Mouse (Mus musculus): ENCODE results near the gene Ihh.

Gene Ihh

DNA sequence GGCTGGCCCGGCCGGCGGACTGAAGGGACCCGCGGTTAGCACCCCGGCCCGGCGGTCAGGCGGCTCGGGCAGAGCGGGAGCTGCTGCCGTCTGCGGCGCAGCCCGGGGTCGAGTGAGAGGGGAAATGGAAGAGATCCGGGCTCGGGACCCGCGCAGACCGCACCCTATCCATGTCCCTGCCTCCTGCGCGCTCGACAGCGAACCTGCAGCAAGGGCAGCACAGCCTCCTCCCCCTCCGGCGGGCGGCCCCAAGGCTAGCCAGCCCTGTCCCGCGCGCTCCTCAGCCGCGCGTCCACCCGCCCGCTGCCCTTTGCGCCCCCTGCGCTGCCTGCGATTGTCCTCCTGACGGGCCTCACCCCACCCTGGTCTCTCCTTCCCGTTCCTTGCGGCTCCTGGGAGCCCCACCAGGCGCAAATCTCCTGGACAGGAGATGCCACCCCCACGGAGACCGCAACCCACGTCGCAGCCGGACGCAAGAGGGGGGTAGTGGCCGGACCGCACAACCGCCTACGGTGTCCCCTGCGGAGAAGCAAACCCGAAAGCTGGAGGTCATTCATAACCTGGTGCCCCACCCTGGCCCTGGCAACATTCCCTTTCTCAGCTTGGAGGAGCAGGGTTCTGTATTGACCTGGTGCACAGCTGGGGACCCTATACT, at the start of gene Ihh:
TSS of gene Ihh (minus strand) at position 117 of the 655 bp plus-strand sequence.
- in situ Hi-C loops (cut with MboI, MseI), result loop anchor here (10.0 kb wide), 1 partner anchor 323 kb away; the partner anchor contains the start of gene Resp18

DNA sequence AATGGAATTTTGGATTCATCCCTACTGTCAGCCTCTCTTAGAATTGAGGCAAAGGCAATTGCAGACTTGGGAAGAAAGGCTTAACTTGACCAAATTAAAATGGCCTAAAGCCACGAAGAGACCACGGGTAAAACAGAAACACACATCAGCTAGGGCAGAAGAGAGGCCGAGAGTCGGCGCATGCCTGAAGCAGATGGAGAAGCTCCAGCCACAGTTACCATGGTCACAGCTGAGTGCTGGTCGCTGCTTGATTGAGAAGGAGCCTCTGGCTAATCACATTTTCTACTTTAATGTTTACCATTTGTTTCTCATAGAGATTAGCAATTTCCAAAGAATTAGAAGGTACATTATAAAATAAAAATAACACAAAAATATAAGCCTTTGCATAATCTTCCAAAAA, 49.7 kb upstream of the Ihh start:
- in situ Hi-C loops (cut with MboI, MseI), result no loop called here

DNA sequence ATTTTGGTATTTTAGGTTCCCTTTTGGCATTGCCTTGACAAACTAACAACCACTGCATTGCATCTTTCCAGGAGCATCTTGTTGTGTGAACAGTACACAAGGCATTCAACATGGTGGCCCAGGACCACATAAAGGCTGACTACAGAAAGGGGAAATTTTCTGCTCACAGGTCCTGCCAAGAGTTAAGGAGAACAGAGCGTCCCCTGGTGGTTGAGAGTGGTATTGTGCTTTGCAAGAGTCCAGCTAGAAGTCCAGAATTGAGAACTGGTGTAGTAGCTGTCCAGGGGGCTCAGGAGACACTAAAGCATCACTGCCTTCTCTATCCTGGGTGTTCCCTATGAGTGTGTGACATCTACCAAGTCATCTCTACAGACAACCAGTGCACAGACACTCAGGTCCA, 49.0 kb upstream of the Ihh start:
- in situ Hi-C loops (cut with MboI, MseI), result no loop called here

DNA sequence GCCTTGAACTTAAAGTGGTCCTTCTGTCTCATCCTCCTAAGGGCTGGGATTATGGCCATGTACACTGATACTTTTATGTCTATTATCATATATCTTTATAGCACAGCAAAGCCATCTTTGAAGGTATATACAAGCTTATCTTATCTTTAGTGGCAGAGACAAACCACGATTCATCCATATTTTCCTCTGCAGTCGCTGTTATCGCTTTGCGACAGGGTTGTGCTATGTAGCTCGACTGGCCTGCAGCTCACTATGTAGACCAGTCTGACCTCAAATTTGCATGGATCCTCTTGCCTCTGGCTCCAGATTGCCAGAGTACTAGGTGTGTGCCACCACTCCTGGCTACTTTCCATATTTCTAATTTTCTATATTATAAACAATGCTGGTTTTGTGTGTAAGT, 47.7 kb upstream of the Ihh start:
- in situ Hi-C loops (cut with MboI, MseI), result no loop called here

DNA sequence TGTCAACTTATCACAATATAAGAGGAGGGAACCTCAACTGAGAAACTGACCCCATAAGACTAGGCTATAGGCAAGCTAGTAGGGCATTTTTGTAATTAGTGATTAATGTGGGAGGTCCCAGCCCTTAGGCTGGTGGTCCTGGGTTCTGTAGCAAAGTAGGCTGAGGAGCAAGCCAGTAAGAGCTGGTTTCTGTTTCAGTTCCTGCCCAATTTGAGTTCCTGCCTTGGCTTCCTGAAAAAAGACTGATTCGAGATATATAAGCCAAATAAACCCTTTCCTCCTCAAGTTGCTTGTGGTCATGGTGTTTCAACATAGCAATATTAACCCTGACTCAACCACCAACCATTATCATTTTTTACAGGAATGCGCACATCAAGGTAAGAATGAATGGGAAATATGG, 45.8 kb upstream of the Ihh start:
- in situ Hi-C loops (cut with MboI, MseI), result no loop called here

DNA sequence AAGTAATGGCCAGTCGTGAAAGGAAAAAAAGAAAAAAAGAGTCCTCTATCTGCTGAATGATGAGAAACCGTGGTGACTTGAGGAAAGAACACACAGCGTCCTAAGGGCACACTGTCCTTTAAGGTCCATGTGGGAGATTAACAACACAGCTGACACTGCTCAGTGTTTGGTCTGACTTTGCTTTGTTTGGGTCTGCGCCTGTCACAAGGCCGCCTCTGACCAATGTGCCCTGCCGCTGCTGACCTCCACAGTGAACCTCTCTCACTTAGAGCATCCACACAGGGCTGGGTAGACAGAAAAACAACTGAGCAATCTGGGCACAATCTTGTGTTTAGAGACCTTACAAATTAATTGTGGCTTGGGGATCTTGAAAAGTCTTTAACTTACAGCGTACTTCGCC, 25.5 kb upstream of the Ihh start:
- in situ Hi-C loops (cut with MboI, MseI), result no loop called here

DNA sequence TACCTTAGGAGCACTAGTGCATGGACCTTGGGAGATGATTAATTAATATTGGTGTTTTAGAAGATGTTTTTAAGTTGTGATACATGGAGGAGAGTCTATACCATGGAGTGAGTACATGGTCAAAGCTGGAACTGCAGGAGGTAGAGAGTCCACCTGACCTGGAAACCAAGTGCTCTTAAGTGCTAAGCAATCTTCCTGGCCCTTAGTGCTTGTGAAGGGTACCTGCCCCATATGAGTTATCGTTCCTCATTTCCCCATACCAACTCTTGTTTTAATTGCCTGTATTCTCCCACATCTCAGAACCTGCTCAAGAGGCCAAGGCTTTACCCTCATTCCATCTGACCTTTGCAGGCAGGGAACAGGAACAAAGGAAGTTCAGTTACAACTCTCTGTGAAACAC, 24.5 kb upstream of the Ihh start:
- in situ Hi-C loops (cut with MboI, MseI), result no loop called here

DNA sequence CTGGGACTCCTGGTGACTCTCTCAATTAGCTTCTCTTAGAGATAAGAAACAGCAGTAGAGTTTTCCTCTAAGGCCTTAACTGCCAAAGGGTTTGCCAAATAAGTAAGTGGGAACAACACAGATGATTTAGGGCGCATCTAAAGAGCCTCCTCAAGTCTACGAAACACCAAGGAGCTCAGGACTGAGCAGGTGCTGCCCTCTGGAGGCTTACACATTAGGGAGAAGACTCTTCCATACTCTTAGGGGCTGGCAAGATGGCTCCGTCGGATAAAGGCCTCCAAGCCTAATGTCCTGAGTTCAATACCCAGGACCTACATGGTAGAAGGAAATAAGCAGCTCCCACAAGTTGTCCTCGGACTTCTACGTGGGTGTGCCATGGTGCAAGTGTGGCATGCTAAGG, 22.1 kb upstream of the Ihh start:
- in situ Hi-C loops (cut with MboI, MseI), result no loop called here

DNA sequence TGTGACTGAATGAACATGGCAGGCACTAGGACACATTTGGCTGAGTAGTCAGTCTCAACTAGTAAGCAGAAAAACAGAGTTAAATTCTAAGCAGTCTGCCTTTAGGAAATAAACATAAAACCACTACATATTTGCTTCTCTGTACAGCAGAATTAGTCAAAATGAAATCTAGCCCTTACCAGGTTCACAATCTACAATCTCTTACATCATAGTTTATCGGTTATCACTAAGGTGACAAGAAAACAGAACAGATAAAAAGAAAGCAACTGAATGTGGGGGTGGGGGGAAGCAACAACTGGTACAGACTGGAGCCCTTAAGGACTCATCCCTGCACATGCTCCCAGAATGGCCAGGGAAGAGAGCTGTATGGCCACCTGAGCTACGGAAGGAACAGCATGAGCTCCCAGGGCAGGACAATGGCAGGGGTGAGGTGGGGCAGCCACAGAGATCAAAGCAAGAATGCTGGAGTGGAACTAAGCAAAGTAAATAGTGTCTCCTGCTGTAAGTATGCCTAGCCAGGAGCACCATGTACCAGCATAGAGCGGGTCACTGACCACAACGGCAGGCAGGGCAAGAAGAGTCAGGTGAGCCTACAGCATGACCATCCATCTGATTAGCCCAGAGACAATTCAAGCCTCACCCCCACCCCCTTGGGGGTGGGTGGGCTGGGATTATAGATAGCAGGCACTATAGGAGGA, 20.0 kb upstream of the Ihh start:
- in situ Hi-C loops (cut with MboI, MseI), result no loop called here

DNA sequence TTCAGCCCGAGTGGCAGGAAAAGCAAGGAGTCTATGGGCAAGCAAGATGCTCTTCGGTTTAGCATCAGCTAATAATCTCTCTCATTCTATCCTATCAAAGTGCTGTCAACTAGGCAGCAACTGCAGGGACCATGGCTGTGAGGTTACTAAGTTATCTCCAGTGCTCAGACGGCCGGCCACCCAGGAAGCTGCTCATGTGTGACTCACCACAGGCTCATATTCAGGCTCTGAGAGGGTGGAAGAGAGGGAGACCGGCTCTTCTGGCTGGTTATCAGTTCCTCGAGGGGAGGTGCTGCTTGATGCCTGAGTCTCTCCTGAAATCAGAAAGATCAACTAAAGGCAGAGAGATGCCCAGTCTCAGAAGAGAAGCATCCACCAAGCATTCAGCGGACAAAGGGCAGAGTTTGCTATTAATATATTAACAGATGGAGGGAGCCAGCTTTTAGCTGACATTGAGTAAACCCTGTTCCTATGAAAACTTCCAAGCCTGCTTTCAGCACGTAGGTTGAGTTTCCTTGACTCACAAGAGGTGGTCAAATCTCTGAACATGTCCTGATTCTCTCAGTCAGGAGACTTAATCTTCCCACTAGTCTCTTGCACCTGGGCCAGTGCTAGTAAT, 16.6 kb upstream of the Ihh start:
- in situ Hi-C loops (cut with MboI, MseI), result no loop called here

DNA sequence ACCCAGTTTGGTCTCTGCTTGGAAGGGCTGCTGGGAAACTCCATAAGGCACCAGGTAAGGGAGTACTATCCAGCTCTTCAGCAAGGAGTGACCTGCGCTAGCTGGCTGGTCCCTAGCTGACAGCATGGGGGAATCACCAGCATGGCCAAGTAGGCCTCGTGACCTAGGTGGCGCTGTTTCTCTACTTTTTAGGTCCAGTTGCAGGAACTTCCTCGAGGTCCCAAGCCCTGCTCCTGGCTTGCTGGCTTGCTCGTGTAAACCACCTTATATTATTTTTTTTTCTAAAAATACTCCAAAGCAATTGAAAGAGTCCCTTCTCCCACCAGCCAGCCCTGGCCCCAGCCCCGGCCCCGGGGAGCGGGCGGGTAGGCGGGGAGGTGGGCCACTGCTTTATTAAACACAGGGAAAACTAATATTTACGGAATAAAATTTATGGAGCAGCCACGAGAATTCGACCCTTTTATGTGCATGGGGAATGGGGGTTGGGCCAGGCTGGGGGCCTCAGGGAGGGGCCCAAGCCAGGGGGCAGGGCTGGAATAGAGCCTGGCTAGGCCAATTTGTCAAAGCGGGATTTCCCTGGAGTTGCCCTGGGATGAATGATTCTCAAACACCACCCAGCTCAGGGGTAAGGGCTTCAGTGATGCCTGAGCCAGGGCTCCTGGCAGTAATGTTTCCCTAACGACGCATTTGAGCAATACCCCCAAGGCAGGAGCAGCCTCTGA, 13.2 kb upstream of the Ihh start:
- in situ Hi-C loops (cut with MboI, MseI), result no loop called here

DNA sequence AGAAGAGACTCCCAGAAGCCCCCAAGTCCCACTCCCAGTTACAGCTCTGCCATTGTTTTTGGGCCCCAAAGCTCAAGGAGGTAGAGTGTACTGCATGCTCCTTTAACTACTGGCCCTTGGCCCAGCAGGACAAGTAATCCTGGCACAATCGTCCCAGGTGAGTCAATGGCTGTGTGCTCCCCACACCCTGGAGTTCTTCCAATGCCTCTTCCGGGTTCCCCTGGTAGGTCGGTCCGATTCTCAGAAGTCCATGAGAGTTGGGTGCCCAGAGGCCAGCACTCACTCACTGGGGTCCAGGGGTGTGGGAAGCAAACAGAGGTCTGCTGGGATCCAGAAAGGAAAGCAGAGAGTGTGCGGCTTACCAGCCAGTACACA, 11.4 kb upstream of the Ihh start:
- in situ Hi-C loops (cut with MboI, MseI), result no loop called here

DNA sequence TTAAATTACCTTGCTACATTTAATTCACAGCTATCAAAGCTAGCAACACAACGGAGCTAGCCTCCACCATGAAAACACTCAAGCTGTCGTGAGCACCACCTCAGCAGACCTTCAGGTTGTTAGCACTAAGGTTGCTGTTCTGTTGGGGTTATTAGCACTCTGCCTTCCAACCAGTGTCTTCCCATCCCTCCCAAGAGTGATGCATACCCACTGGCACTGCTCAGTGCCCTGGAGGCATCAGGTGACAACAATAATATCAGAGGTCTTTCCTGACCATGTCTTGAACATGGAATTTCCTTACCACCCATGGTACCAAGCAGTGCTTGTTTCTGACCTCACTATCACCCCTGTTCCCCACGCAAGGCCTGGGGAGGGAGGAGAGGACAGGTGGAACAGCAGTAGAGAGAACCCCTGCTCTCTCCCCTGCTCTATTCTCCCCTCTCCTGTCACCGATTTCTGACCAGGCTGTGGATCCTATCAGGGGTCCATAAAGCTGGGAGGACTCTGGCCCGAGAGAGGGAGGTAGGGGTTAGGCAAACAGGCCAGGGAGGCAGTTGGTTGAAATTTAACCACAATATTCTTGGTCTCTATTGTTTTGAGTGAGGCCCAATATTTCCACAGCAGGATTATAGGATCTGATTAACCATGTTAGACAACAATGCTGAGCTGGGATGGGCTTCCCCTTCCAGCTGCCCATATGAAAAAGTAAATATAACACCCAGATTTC, 10.8 kb upstream of the Ihh start:
- in situ Hi-C loops (cut with MboI, MseI), result no loop called here

DNA sequence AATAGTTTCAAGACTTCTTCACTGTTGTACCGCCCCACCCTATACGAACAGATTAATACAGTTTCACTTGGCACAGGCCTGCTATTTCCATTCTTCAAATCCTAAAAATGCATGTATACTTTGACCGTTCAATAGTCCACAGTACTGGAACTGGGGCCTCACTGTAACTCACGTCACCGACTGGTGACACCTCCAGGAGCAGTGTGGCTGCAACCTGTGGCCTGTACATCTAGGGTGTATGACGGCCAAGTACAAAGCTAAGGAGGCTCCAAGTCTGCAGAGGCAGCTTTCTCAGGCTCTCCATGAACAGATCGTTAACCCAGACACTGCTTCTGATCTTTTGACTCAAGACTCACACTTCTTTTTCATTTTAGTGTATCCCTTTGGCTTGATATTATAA, 10.2 kb upstream of the Ihh start:
- in situ Hi-C loops (cut with MboI, MseI), result no loop called here

DNA sequence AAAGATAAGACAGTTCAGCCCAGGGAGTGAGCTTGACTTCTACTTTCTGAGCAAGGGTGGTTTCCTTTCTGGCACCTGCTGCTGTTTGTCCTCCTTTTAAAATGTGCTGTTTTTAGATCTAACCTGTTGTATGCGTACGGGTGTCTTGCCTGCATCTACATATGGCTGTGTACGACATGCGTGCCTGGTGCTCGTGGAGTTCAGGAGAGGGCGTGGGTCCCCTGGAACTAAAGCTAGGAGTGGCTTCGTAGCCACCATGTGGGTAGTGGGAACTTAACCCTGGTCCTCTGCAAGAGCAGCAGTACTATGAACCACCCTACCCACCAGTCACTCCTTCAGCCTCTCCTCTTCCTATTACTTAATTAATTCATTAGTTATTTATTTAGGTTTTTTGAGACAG, 8.6 kb upstream of the Ihh start:
- in situ Hi-C loops (cut with MboI, MseI), result no loop called here

DNA sequence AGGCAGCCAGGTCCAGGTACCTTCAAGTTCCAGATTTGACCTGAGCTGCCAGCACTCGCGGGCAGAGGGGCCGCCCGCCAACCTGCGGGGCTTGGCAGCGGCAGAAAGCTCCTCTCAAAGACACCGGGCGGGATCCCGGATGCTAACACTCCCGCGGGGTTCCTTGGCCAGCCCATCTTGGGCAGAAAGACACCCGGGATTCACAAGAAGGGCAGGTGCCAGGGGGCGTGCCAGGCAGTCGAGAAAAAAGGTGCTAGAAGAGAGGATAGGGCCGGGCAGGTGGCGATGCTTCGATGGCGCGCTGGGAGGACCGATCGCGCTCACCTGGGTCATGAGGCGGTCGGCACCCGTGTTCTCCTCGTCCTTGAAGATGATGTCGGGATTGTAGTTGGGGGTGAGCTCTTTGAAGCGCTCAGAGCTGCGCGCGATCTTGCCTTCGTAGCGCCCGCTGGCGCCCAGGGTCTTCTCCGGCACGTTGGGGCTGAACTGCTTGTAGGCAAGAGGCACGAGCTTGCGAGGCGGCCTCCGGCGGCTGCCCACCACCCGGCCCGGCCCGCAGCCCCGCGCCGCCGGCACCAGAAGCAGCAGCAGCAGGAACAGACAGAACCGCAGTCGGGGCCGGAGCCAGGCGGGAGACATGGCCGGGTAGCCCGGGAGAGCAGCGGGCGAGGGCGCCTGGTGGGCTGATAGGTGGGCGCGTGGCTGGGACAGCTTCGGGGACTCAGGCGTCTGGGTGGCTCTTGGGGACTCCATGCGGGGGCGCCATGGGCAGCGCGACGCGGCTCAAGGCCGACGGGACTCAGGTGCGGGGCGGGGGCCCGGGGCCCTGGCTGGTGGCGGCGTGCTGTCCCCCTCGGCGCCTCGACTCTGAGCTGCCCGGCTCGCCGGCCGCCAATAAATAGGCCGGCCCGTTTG, 639 bp downstream of the Ihh start:
- in situ Hi-C loops (cut with MboI, MseI), result loop anchor here (10.0 kb wide), 1 partner anchor 324 kb away; the partner anchor contains the start of gene Resp18

DNA sequence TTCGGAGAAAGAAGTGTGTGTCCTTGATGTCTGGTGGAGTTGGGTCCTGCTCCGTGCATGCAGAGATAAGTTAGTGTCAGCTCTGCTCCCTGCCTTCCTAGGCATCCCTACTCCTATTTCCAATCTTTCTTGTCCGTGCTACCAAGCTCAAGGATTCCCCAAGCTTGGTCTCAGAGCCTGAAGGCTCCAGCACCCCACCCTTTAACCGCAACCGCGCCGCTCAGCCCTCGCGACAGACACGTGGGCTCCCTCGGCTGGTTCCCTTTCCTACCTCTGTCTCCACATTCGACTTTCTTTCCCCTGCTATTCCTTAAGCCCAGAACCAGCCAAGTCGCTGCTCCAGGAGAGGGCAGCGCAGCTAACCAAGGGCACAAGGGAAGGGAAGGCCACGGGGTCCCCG, 1.4 kb downstream of the Ihh start:
- in situ Hi-C loops (cut with MboI, MseI), result loop anchor here (10.0 kb wide), 1 partner anchor 325 kb away; the partner anchor contains the start of gene Resp18

DNA sequence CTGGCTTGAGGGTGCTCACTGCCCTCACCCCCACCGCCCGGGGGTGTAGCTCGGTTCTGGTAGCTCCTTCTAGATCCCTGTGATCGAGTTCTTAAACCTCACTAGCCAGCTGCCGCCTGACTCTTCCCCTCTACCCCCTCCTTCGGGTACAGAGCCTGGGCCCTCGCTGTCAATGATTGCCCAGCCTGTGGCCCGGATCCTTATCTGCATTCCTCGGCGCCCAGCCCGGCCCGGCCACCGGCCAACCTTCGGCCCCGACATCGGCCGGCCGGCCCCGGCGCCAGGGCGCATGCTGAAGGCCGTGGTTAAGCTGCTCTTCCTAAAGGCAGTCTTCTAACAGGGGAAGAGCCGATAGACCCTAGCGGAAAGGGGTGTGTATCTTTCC, 1.8 kb downstream of the Ihh start:
- in situ Hi-C loops (cut with MboI, MseI), result loop anchor here (5.0 to 10.0 kb wide), 3 partner anchors 68 to 325 kb away; partner anchors contain the start of genes Nhej1 and Resp18

DNA sequence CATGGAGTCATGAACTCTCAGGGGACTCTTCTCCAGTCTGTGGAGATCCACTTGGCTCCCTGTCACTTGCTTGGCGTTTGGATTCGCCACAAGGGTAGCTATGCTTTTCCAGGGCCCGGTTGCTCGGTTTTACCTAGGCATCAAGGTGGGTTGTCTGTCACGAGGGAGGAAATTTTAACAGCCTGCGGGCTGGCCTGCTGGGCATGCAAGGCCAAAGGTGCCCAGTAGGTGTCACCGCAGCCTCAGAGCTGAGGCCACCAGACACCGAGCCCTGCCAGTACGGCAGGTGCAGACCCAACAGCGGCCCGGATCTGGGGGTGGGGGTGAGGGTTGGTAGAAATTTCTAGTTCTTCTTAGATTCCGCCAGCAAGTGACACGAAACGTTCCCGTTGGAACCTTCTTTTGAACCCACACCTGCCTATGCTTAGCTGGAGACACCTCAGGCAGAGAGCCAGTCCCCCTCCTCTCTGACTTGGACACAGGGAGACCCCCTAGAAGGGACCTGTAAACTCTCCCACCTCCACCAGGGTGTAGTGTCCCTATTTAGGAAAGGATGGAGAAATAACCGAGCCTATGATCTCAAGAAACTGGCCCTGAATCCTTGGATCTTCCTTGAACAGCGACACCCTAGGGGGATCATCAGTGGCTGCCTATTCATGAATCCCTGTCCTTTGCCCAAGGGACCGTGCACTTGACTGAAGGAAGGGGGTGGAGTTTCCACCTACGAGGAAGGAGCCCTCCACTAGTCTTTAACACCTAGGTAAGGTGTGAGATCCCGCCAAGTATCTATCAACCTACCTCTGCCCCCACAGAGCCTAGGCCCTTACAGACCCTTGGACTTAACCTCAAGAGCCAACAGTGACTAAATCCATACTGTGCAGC, 2.4 kb downstream of the Ihh start:
- in situ Hi-C loops (cut with MboI, MseI), result loop anchor here (5.0 kb wide), 2 partner anchors 68 to 178 kb away; partner anchors contain the start of gene Nhej1

All from regulatory T cell (primary cell).